Mouse (Mus musculus) lung, embryonic 16.5 days (tissue): ENCODE data around the gene Dbndd2. TPM values are rescaled to one million over a fixed set of nuclear protein-coding genes. Genes with fewer than 3 reads are reported as not detected.
A peak's percentile ranks its signal among the peaks of the same experiment; 100 is the strongest.

Experiments used
- ATAC-seq: fragments of 200-750 bp; cut with Nextera tagmentation; 2 replicates; pipeline ENCODE4 v1.8.0; 2017; ENCODE audit warnings: low read depth, mild to moderate bottlenecking, moderate library complexity
- H3K27ac ChIP-seq: fragments of 300-500 bp; sonication (generic); 2 replicates; pipeline ENCODE4 v1.5.1; 2014; ENCODE audit warnings: mild to moderate bottlenecking, control low read depth, low read length
- H3K27me3 ChIP-seq: fragments of 300-500 bp; sonication (generic); 2 replicates; pipeline ENCODE4 v1.6.1; 2014; ENCODE audit warnings: low read depth, low read length, mixed read lengths; ENCODE audit not compliant: control insufficient read depth, insufficient read depth
- H3K36me3 ChIP-seq: fragments of 300-500 bp; sonication (generic); 2 replicates; pipeline ENCODE4 v1.6.1; 2014; ENCODE audit warnings: low read length; ENCODE audit not compliant: control insufficient read depth, insufficient read depth
- H3K4me1 ChIP-seq: fragments of 300-500 bp; sonication (generic); replicated peaks from 2 replicates; pipeline ENCODE4 v1.6.1; 2014; ENCODE audit warnings: low read length, mixed read lengths; ENCODE audit not compliant: control insufficient read depth, insufficient read depth
- H3K4me2 ChIP-seq: fragments of 300-500 bp; sonication (generic); 2 replicates; pipeline ENCODE4 v1.6.1; 2014; ENCODE audit warnings: low read depth, low read length, control low read depth
- H3K4me3 ChIP-seq: fragments of 300-500 bp; sonication (generic); 2 replicates; pipeline ENCODE4 v1.5.1; 2014; ENCODE audit warnings: mild to moderate bottlenecking, low read length, control low read depth
- H3K9ac ChIP-seq: fragments of 300-500 bp; sonication (generic); 2 replicates; pipeline ENCODE4 v1.6.1; 2014; ENCODE audit warnings: low read length, control low read depth
- H3K9me3 ChIP-seq: fragments of 300-500 bp; sonication (generic); 2 replicates; pipeline ENCODE4 v1.6.1; 2016; ENCODE audit warnings: low read length; ENCODE audit not compliant: control insufficient read depth
- WGBS: fragments of 180-500 bp; shearing (Covaris S2); extraction: QIAGEN DNeasy Blood & Tissue Kit; methylation state at CpG from one replicate; pipeline ENCODE4 v1.1.7; 2014; 5-methylcytosine and 5-hydroxymethylcytosine counted together
- polyA plus RNA-seq: library from polyadenylated mRNA; unstranded; fragments of >200 nt; fragmentation: Nextera tagmentation; extraction: Ambion mirVana; gene quantifications from 2 replicates; pipeline ENCODE4 v1.2.1, GENCODE M21; 2015

The Dbndd2 gene
- polyA plus RNA-seq, 1 experiment from 2014 or later, result 13.0 TPM

DNA sequence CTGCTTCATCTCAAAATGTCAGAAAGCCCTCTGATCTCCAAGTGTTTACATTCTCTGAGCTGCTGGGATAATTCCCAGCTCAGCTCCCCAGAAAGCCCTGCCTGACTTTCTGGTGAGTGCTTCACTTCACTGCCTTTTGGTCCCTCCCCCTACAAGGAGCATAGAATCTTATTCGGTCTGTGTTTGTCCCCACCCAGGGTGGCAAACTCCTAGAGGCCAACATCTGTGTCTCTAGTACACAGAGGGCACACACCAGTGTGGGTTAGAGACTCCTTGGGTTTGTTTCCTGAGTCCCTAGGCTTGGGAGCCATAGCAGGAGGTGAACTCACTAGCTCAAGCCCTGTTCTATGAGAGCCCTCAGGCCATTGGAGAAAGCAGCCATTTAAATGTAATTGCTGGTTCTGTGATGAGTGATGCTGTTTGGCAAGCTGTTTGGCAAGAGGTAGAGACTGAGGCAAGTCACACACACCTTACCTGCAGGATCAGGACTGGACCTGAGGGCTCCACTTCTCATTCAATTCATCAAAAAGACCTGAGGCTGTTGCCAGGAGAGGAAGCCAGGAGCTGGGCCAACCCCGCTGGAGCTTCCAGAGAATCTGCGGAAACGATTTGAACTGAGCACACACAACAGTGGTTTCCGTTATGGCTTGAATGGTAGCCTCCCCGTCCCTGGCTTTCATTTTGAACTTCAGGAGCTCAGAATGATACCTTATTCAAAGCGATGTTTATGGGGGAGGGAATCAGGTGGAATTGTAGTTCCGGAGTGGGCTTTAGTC lies 54.9 kb downstream of the Dbndd2 start:
- Histone ChIP-seq H3K4me2 (peak overlapping the region; percentile 25), H3K27me3 (no peaks in the 10 kb centered on the region), H3K4me3 (no peak overlapping the region), H3K4me1 (peaks cover 17% of the 10 kb centered on the region), H3K9ac (no peak overlapping the region), H3K27ac (peak overlapping the region; percentile 66), H3K36me3 (no peaks in the 10 kb centered on the region), H3K9me3 (no peaks in the 10 kb centered on the region)
- ATAC-seq, result peak; percentile 51
- WGBS, result 25% methylated on average over 8 of the region's 8 CpGs

DNA sequence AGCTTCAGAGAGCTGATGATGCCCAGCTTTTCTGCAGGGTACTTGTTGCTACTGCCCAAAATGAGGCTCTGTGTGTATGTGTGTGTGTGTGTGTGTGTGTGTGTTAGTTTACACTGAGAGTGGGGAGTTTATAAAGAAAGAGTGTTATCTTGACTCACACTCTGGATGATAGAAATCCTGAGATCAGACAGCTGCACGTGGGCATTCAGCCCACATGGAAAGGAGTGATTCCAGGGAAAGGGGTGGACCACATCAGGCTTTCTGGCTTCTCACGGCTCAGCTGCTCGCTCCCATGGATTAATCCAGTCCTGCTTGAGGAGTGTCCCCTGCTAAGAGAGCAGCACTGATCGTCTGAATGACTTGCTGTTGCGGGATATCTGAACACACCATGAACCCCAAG lies 56.2 kb downstream of the Dbndd2 start:
- H3K9me3 ChIP-seq, result no peaks in the 10 kb centered on the region
- no peaks in the 10 kb centered on the region for H3K36me3 ChIP-seq
- H3K4me1 ChIP-seq, result peaks cover 17% of the 10 kb centered on the region
- no peak overlapping the region for H3K9ac ChIP-seq
- ATAC-seq, result no peak
- H3K4me3 ChIP-seq, result no peak overlapping the region
- no peaks in the 10 kb centered on the region for H3K27me3 ChIP-seq
- 53% methylated on average over 5 of the region's 5 CpGs for WGBS
- no peak overlapping the region for H3K27ac ChIP-seq
- no peak overlapping the region for H3K4me2 ChIP-seq

DNA sequence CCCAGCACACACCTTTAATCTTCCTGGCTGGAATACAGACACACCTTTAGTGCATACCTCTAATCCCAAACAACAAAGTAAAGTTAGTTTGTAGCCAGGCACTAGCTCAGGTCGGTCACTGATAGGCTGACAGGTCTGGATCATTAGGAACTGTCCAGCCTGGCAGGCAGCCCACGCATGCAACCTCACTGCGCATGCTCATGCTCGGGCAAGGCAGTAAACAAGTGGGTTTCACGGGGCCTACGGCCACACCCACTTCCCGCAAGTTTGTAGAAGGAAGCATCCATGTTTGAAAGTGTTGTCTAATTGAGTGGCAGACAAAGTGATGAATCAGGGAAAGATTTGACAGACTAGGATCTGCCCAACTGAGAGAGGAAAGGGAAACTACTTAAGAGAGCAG lies 56.7 kb downstream of the Dbndd2 start:
- Histone ChIP-seq H3K27me3 (no peaks in the 10 kb centered on the region), H3K9ac (no peak overlapping the region), H3K27ac (no peak overlapping the region), H3K4me3 (no peak overlapping the region), H3K4me1 (peaks cover 17% of the 10 kb centered on the region), H3K9me3 (no peaks in the 10 kb centered on the region), H3K36me3 (no peaks in the 10 kb centered on the region), H3K4me2 (no peak overlapping the region)
- no peak for ATAC-seq
- 70% methylated on average over 7 of the region's 7 CpGs for WGBS

Other genes starting within 250 kb of the Dbndd2 start
- gene Svs2, start 247.6 kb upstream of the Dbndd2 start, polyA plus RNA-seq, result not detected in 2 replicates
- not detected in 2 replicates for gene Svs3b, start 229.5 kb upstream of the Dbndd2 start, polyA plus RNA-seq
- not detected in 2 replicates for gene Svs4, start 207.6 kb upstream of the Dbndd2 start, polyA plus RNA-seq
- not detected in 2 replicates for gene Svs3a, start 196.8 kb upstream of the Dbndd2 start, polyA plus RNA-seq
- gene Svs6, start 169.4 kb upstream of the Dbndd2 start, polyA plus RNA-seq, result not detected in 2 replicates
- gene Svs5, start 153.4 kb upstream of the Dbndd2 start, polyA plus RNA-seq, result not detected in 2 replicates
- 1.8 and 2.8 TPM in 2 replicates for gene Slpi, start 97.0 kb upstream of the Dbndd2 start, polyA plus RNA-seq
- gene Rbpjl, start 83.0 kb upstream of the Dbndd2 start, polyA plus RNA-seq, result 16.8 and 21.9 TPM in 2 replicates
- gene Matn4, start 80.9 kb upstream of the Dbndd2 start, polyA plus RNA-seq, result 46.8 and 54.9 TPM in 2 replicates
- gene Sdc4, start 42.2 kb upstream of the Dbndd2 start, polyA plus RNA-seq, result 226 and 247 TPM in 2 replicates
- gene Sys1, start 29.1 kb upstream of the Dbndd2 start, polyA plus RNA-seq, result 59.9 and 62.3 TPM in 2 replicates
- gene Gm20458, start 25.1 kb upstream of the Dbndd2 start, polyA plus RNA-seq, result 7.9 and 15.2 TPM in 2 replicates
- gene Trp53tg5, start 12.4 kb upstream of the Dbndd2 start, polyA plus RNA-seq, result not detected in 2 replicates
- gene Pigt, start 11.4 kb downstream of the Dbndd2 start, polyA plus RNA-seq, result 62.0 and 63.2 TPM in 2 replicates
- gene Wfdc2, start 76.3 kb downstream of the Dbndd2 start, polyA plus RNA-seq, result 486 and 558 TPM in 2 replicates
- not detected in 2 replicates for gene Spint3, start 87.4 kb downstream of the Dbndd2 start, polyA plus RNA-seq
- gene Wfdc6a, start 99.3 kb downstream of the Dbndd2 start, polyA plus RNA-seq, result 0.92 and 1.4 TPM in 2 replicates
- not detected in 2 replicates for gene Eppin, start 107.5 kb downstream of the Dbndd2 start, polyA plus RNA-seq
- gene Wfdc6b, start 127.4 kb downstream of the Dbndd2 start, polyA plus RNA-seq, result not detected in 2 replicates
- gene Wfdc8, start 127.5 kb downstream of the Dbndd2 start, polyA plus RNA-seq, result not detected in 2 replicates
- not detected in 2 replicates for gene Wfdc16, start 152.7 kb downstream of the Dbndd2 start, polyA plus RNA-seq
- 0.50 TPM in 1 of 2 replicates, not detected in the other for gene Wfdc10, start 169.9 kb downstream of the Dbndd2 start, polyA plus RNA-seq
- not detected in 2 replicates for gene Wfdc9, start 170.5 kb downstream of the Dbndd2 start, polyA plus RNA-seq
- not detected in 2 replicates for gene Wfdc11, start 188.0 kb downstream of the Dbndd2 start, polyA plus RNA-seq
- gene Wfdc13, start 199.0 kb downstream of the Dbndd2 start, polyA plus RNA-seq, result 0.20 and 0.46 TPM in 2 replicates
- not detected in 2 replicates for gene Spint4, start 212.4 kb downstream of the Dbndd2 start, polyA plus RNA-seq
- not detected in 2 replicates for gene Spint5, start 229.2 kb downstream of the Dbndd2 start, polyA plus RNA-seq